Mouse (Mus musculus) right cerebral cortex, postnatal 14 days (tissue): ENCODE data around the gene Wdr48.

Source experiments
- DNase-seq: peaks from one replicate; pipeline ENCODE4 v3.0.0; 2022

Gene Wdr48

GRCm38 (mm10) chr9:119894339-119895009 lies at the start of gene Wdr48:
Gene Wdr48, plus strand, starts transcription at chr9:119894878.
- DNase-seq: peak; percentile 96

GRCm38 (mm10) chr9:119847187-119847586 lies 47.5 kb upstream of the Wdr48 start:
- no peak for DNase-seq

GRCm38 (mm10) chr9:119848671-119849070 lies 46.0 kb upstream of the Wdr48 start:
- no peak for DNase-seq

- no peak for DNase-seq
Observed at GRCm38 (mm10) chr9:119849214-119849613, 45.5 kb upstream of the Wdr48 start.

DNA sequence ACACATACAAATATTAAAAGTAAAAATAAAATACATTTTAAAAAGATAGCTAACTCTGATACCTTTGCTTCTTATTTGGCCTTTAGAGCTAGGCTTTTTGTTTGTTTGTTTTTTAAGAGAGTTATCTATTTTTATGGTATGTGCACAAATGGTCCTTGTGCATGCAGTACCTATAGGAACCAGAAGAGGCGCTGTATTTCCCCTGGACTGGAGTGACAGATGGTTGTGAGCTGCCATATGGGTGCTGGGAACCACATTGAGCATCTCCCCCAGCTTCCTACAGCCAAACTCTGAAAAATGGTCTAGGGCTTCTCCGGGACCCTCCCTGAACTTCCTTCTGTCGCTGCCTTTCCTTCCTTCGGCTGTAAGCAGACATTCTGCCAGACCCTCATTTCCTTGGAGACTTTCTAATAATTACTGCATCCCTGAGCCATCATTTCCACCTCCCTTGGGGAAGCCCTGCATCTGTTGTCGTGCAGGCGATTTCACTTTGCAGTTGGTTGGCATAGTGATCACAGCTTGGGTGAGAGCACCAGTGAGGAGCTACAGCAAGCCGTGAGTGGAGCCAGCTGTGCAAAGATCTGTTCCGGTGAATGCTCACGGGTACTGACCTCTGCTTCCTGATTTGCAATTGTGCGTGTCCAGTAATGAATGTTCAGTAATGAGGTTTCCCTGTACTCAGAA lies 42.2 kb upstream of the Wdr48 start:
- DNase-seq: no peak

- DNase-seq: no peak
Observed at GRCm38 (mm10) chr9:119853071-119853846, 41.4 kb upstream of the Wdr48 start.

- no peak for DNase-seq
Observed at GRCm38 (mm10) chr9:119854170-119854569, 40.5 kb upstream of the Wdr48 start.

GRCm38 (mm10) chr9:119887144-119887901 lies 7.4 kb upstream of the Wdr48 start:
- no peak for DNase-seq

DNA sequence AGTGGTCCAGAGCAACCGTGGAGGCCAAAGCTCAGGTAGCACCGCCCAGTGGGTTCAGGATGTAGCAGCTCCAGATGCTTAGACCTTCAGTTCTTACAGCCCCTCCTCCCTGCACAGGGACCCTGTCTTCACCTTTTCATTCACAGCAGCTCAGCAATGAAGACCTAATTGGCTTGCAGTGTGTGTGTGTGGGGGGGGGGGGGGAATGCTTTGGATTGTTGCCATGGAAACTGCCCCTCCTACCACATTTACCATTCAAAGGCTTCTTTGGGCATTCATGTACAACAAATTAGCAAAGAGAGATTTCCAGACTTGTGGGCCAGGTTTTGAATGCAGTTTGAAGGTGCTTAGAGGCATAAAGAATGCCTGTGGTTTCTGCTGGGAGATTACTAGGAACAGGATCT lies 5.8 kb upstream of the Wdr48 start:
- DNase-seq: no peak

- DNase-seq: no peak
Observed at GRCm38 (mm10) chr9:119889446-119889845, 5.2 kb upstream of the Wdr48 start.

DNA sequence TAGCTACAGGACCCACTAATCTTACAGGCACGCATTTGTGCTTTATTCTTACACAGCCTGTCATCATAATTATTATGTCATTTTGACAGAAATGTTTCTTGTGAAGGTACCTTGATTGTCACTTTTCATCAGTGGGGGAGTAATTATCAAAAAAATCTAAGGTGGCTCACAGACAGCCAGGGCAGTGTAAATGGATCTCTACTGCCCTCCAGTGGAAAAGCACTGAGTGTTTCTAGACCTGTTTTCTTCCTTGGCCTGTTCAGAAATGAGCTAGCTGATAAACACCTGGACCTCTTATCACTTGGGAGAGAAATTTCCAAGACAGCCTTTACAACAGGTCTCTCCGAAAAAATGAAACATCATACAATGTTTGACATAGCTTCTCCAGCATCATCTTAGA lies 4.0 kb upstream of the Wdr48 start:
- no peak for DNase-seq

- DNase-seq: no peak
Observed at GRCm38 (mm10) chr9:119893881-119894280, 797 bp upstream of the Wdr48 start.

DNA sequence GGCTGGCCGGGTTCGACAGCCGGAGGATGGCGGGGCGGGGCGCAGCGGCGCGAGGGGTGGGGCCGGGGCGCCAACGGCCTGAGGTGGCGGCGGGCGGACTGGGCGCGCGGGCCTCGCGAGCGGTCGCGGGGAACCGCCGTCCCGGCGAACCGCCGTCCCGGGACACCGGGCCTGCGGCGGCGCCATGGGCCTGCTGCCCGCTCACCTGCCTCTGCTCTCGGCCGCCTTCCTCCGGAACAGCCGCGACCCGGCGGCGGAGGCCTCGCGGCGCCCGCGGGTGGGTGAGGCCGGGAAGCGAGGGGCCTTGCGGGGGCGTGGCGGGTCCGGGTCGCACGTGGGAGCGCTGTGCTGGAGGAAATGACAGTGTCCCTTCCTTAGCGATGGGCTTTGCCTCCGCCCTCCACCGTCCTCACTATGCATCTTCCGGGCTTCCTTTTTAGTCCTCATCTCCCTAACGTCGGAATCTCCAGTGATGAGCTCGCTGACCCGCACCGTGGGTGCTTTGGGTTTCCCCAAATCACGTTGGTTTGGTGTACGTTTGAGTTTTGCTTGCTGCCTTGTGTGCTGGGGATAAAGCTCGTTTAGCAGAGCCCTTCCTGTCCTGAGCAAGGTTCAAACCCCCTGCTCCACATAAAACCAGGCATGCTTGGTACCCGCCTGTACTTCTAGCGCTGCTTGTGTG lies 503 bp downstream of the Wdr48 start:
- DNase-seq: peak; percentile 44

DNA sequence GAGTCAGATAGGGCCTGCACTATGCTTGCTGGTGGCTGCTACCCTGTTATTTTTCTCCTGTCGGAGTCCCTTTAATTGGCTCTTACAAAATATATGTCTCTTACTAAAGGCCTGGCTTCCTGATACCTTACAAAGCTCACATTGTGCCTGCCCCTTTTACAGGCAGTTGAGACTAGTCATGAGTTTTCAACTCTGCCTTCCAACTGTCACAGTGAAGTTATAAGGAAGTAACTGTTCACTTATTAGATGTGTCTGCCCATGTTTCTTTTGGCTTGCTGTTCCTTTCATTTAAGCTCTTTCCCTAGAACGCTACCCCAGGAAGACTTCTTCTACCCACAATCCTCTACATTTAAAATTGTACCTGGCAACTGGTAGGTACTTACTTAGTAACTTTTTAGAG lies 4.8 kb downstream of the Wdr48 start:
- no peak for DNase-seq

- no peak for DNase-seq
Observed at GRCm38 (mm10) chr9:119902410-119903151, 7.9 kb downstream of the Wdr48 start.

- DNase-seq: no peak
Observed at GRCm38 (mm10) chr9:119908708-119909107, 14.0 kb downstream of the Wdr48 start.

GRCm38 (mm10) chr9:119909931-119910330 lies 15.3 kb downstream of the Wdr48 start:
- DNase-seq: no peak

- DNase-seq: no peak
Observed at GRCm38 (mm10) chr9:119913087-119913838, 18.6 kb downstream of the Wdr48 start.

DNA sequence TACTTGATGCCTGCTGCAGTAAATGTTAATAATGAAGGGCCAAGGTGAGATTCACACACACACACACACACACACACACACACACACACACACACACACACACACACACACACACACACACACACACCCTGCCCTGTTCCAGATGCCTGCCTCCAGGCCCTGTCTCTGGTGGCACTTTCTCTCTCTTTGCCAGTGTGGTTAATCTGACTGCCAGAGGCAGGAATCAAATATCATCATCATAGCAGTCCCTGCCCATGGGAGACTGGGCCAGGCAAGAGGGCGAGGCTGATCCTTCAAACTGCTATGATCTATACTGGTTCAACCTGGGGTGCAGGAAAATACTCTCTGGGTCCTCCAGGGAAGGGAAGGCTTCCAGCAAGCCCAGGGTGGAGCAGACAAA lies 25.2 kb downstream of the Wdr48 start:
- no peak for DNase-seq

- DNase-seq: no peak
Observed at GRCm38 (mm10) chr9:119923462-119923861, 28.8 kb downstream of the Wdr48 start.

- no peak for DNase-seq
Observed at GRCm38 (mm10) chr9:119925120-119925657, 30.5 kb downstream of the Wdr48 start.
